Comparison of ENCODE assay signal across 12 mouse cellular contexts in genomic region chr11:55021458-55021857, GRCm38 (mm10). TPM values are rescaled to one million over a fixed set of nuclear protein-coding genes. Genes with fewer than 3 reads are reported as not detected.
A peak's percentile ranks its signal among the peaks of the same experiment; 100 is the strongest.
DNase-seq lines count a peak whose midpoint lies in the region; ATAC-seq and TF ChIP-seq lines count a peak whose summit lies in the region.
"Had no signal": no experiment of that assay in that cellular context is flagged by ENCODE, and none has a peak within 500 bp of the region (broad histone marks: within the 10 kb centered on the region; RNA-seq: fewer than 3 reads in every experiment).

No protein-coding gene starts in this region.

- ATAC-seq in heart, embryonic 14.5 days (ENCODE audit: insufficient number of reproducible peaks, insufficient read depth, low FRiP score, low read depth): no peak
- no peak for ATAC-seq in lung, embryonic 14.5 days (ENCODE audit: insufficient read depth)
- no peak for ATAC-seq in heart, embryonic 16.5 days (replicated peaks; ENCODE audit: extremely low read depth, insufficient read depth, low FRiP score)
- no peak for ATAC-seq in stomach, embryonic 15.5 days (ENCODE audit: insufficient read depth, low FRiP score, low read depth)
- ATAC-seq: CD4-positive, CD25-positive, alpha-beta regulatory T cell, adult 4 months had no signal

- no peaks in the 10 kb centered on the region for H3K27me3 ChIP-seq in heart, embryonic 14.5 days (ENCODE audit: control insufficient read depth, insufficient read depth, low read length)
- no peaks in the 10 kb centered on the region for H3K27me3 ChIP-seq in lung, embryonic 14.5 days (ENCODE audit: insufficient read depth, low read length)
- no peaks in the 10 kb centered on the region for H3K27me3 ChIP-seq in heart, embryonic 16.5 days (ENCODE audit: control insufficient read depth, insufficient read depth, low read length)
- no peaks in the 10 kb centered on the region for H3K27me3 ChIP-seq in stomach, embryonic 15.5 days (replicated peaks)
- H3K27me3 ChIP-seq: neural tube, embryonic 15.5 days had no signal

- peak overlapping the region; percentile 52; the same call in 1 of the 2 replicates for H3K4me2 ChIP-seq in heart, embryonic 14.5 days (ENCODE audit: low read length)
- H3K4me2 ChIP-seq in lung, embryonic 14.5 days: no peak overlapping the region
- no peak overlapping the region for H3K4me2 ChIP-seq in heart, embryonic 16.5 days (ENCODE audit: low read depth, low read length)
- no peak overlapping the region; the same call in 1 of the 2 replicates for H3K4me2 ChIP-seq in stomach, embryonic 15.5 days
- H3K4me2 ChIP-seq: neural tube, embryonic 15.5 days had no signal

- H3K4me1 ChIP-seq in heart, embryonic 14.5 days (ENCODE audit: control insufficient read depth in 2 of 2, insufficient read depth in 2 of 2, low read length in 2 of 2): peaks cover 67 to 99% of the 10 kb centered on the region in 2 experiments
- peaks cover 37% of the 10 kb centered on the region for H3K4me1 ChIP-seq in lung, embryonic 14.5 days (ENCODE audit: insufficient read depth)
- peaks cover 90% of the 10 kb centered on the region for H3K4me1 ChIP-seq in heart, embryonic 16.5 days (ENCODE audit: control insufficient read depth, insufficient read depth, low read length)
- peaks cover 74% of the 10 kb centered on the region for H3K4me1 ChIP-seq in stomach, embryonic 15.5 days

- TF ChIP-seq CTCF in lung, embryonic 14.5 days (IDR thresholded peaks at IDR 0.05; ENCODE audit: low read depth): no peak

- H3K9me3 ChIP-seq in heart, embryonic 14.5 days (ENCODE audit: control insufficient read depth, low read length): no peaks in the 10 kb centered on the region
- H3K9me3 ChIP-seq in lung, embryonic 14.5 days (ENCODE audit: low read depth, low read length): no peaks in the 10 kb centered on the region
- H3K9me3 ChIP-seq in heart, embryonic 16.5 days (replicated peaks; ENCODE audit: control insufficient read depth, low read length): no peaks in the 10 kb centered on the region
- no peaks in the 10 kb centered on the region for H3K9me3 ChIP-seq in stomach, embryonic 15.5 days
- H3K9me3 ChIP-seq: neural tube, embryonic 15.5 days had no signal

- H3K27ac ChIP-seq in heart, embryonic 14.5 days (replicated peaks in 1 of 2; ENCODE audit: control insufficient read depth in 1 of 2, insufficient read depth in 1 of 2, low read depth in 2 of 2, low read length in 2 of 2): peak overlapping the region; percentile 98 to 99
- peak overlapping the region; percentile 99; the same call in 1 of the 2 replicates for H3K27ac ChIP-seq in lung, embryonic 14.5 days (ENCODE audit: low read depth)
- peak overlapping the region; percentile 97 for H3K27ac ChIP-seq in heart, embryonic 16.5 days (ENCODE audit: low read length)
- H3K27ac ChIP-seq in stomach, embryonic 15.5 days: peak overlapping the region; percentile 98; the same call in 1 of the 2 replicates

- no peak for DNase-seq in heart, postnatal 4 days
- no peak for DNase-seq in lung, embryonic 14.5 days
- DNase-seq in lung, postnatal 4 days: no peak
- DNase-seq in kidney, adult 18-20 months: no peak
- DNase-seq: cerebellum, adult 11-12 months; kidney, postnatal 4 days; thymus, postnatal 25 days had no signal

- H3K9ac ChIP-seq in heart, embryonic 14.5 days (ENCODE audit: low read length): peak overlapping the region; percentile 59
- no peak overlapping the region for H3K9ac ChIP-seq in lung, embryonic 14.5 days
- H3K9ac ChIP-seq in heart, embryonic 16.5 days (ENCODE audit: low read length): peak overlapping the region; percentile 46
- H3K9ac ChIP-seq in stomach, embryonic 15.5 days: no peak overlapping the region
- H3K9ac ChIP-seq: neural tube, embryonic 15.5 days had no signal

- H3K36me3 ChIP-seq in heart, embryonic 14.5 days (ENCODE audit: control insufficient read depth, insufficient read depth, low read length): peaks cover 67% of the 10 kb centered on the region
- H3K36me3 ChIP-seq in lung, embryonic 14.5 days (ENCODE audit: insufficient read depth): peaks cover 51% of the 10 kb centered on the region
- H3K36me3 ChIP-seq in heart, embryonic 16.5 days (ENCODE audit: control insufficient read depth, insufficient read depth): peaks cover 28% of the 10 kb centered on the region
- peaks cover 26% of the 10 kb centered on the region for H3K36me3 ChIP-seq in stomach, embryonic 15.5 days
- H3K36me3 ChIP-seq: neural tube, embryonic 15.5 days had no signal

- H3K4me3 ChIP-seq in heart, embryonic 14.5 days (ENCODE audit: control insufficient read depth in 1 of 2, insufficient read depth in 1 of 2, low read depth in 1 of 2, low read length in 2 of 2): no peak overlapping the region
- no peak overlapping the region for H3K4me3 ChIP-seq in lung, embryonic 14.5 days (ENCODE audit: low read depth, low read length)
- no peak overlapping the region for H3K4me3 ChIP-seq in heart, embryonic 16.5 days (ENCODE audit: low read length)
- no peak overlapping the region for H3K4me3 ChIP-seq in stomach, embryonic 15.5 days (replicated peaks)
- H3K4me3 ChIP-seq: neural tube, embryonic 15.5 days had no signal

RNA-seq across cellular contexts. Expression of gene Anxa6, which starts 11.8 kb away (rescaled TPM):
- polyA plus RNA-seq in heart, embryonic 14.5 days (2014; fragmentation: Nextera tagmentation; extraction: Ambion mirVana): 369 and 384 TPM in 2 replicates
- 100 to 1,000 TPM; 355 to 365 TPM for total RNA-seq in heart, postnatal 4 days (2021)
- polyA plus RNA-seq in lung, embryonic 14.5 days (2014; fragmentation: Nextera tagmentation; extraction: Ambion mirVana): 406 and 411 TPM in 2 replicates
- polyA plus RNA-seq in heart, embryonic 16.5 days (2015; fragmentation: Nextera tagmentation; extraction: Ambion mirVana): 340 and 364 TPM in 2 replicates
- polyA plus RNA-seq in stomach, embryonic 15.5 days (2015; fragmentation: Nextera tagmentation; extraction: Ambion mirVana): 307 and 346 TPM in 2 replicates

RNA-seq across cellular contexts. Expression of gene Ccdc69, which starts 56.5 kb away (rescaled TPM):
- 25.6 and 26.7 TPM in 2 replicates for polyA plus RNA-seq in heart, embryonic 14.5 days (2014; fragmentation: Nextera tagmentation; extraction: Ambion mirVana)
- total RNA-seq in heart, postnatal 4 days (2021): 10 to 100 TPM in 1 of 2 experiments, 1 to 10 TPM in 1; 9.2 to 12.2 TPM
- 1.9 and 2.4 TPM in 2 replicates for polyA plus RNA-seq in lung, embryonic 14.5 days (2014; fragmentation: Nextera tagmentation; extraction: Ambion mirVana)
- polyA plus RNA-seq in heart, embryonic 16.5 days (2015; fragmentation: Nextera tagmentation; extraction: Ambion mirVana): 22.6 and 25.1 TPM in 2 replicates
- 3.1 and 3.2 TPM in 2 replicates for polyA plus RNA-seq in stomach, embryonic 15.5 days (2015; fragmentation: Nextera tagmentation; extraction: Ambion mirVana)

RNA-seq across cellular contexts. Expression of gene Tnip1, which starts 58.7 kb away (rescaled TPM):
- polyA plus RNA-seq in heart, embryonic 14.5 days (2014; fragmentation: Nextera tagmentation; extraction: Ambion mirVana): 19.3 and 20.5 TPM in 2 replicates
- 10 to 100 TPM; 29.5 to 33.7 TPM for total RNA-seq in heart, postnatal 4 days (2021)
- polyA plus RNA-seq in lung, embryonic 14.5 days (2014; fragmentation: Nextera tagmentation; extraction: Ambion mirVana): 13.2 and 14.3 TPM in 2 replicates
- 20.0 and 24.7 TPM in 2 replicates for polyA plus RNA-seq in heart, embryonic 16.5 days (2015; fragmentation: Nextera tagmentation; extraction: Ambion mirVana)
- polyA plus RNA-seq in stomach, embryonic 15.5 days (2015; fragmentation: Nextera tagmentation; extraction: Ambion mirVana): 20.0 and 20.5 TPM in 2 replicates

Comparison
In these comparisons a context has a peak if more than half of its experiments do, and no peak if none do; other contexts are left out.
1. H3K9ac ChIP-seq: peak in heart, embryonic 14.5 days (single experiment) and heart, embryonic 16.5 days (single experiment); none in lung, embryonic 14.5 days (single experiment) and stomach, embryonic 15.5 days (single experiment).
2. Peak in every context shown above with its lines, with median percentiles within 50 percentile points of each other: H3K27ac ChIP-seq.